Mouse (Mus musculus): ENCODE measurements around the gene Osbp2. TPM values are rescaled to one million over a fixed set of nuclear protein-coding genes. Genes with fewer than 3 reads are reported as not detected.
"Not testable (repeated sequence)": the region's sequence is repeated elsewhere in the genome, so short reads cannot be mapped to it uniquely, and the experiment has no call there.

The Osbp2 gene
- polyA plus RNA-seq (2014; fragmentation: Nextera tagmentation; extraction: Ambion mirVana): 2.4 and 2.5 TPM in 2 replicates

DNA sequence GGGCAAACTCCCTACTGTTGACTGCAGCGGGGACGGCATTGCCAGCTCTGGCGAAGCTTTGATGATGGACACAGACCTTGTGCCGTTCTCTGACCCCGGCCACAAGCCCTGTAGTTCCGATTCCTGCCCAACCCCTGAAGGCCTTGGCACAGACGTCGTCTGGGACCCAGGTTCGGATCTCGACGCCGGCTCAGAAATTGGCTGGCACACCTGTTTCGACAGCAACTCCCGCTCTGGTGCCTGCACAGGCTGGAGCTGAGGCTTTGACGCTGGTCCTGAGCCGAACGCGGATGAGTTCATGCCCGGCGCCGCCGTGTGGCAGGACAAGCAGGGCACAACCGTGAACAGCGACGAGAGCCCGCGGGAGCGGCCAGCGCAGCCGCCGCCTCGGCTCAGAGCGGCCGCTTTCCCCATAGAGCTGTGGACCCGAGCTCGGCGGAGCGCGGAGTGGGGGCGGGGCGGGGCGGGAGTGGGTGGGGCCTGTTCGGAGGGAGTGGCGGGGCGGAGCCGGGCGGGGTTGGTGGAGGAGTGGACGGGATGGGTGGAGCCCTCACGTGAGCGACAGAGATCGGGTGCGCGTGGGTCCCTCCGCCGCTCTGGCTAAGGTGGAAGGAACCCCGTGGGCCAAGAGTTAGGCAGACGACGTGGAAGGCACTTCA is at the start of gene Osbp2:
TSS of gene Osbp2 (minus strand) at position 450 of the 659 bp plus-strand sequence.
- WGBS: 4% methylated on average over 44 of the region's 58 CpGs
- Histone ChIP-seq H3K9ac (ENCODE audit: low read length) (peak within 1 kb of the TSS; percentile 56), H3K4me3 (ENCODE audit: low read depth, low read length) (peak within 1 kb of the TSS; percentile 40), H3K4me2 (ENCODE audit: low read depth) (peak within 1 kb of the TSS; percentile 81), H3K27ac (ENCODE audit: low read depth, low read length) (no peak within 1 kb of the TSS), H3K27me3 (ENCODE audit: control insufficient read depth, insufficient read depth, low read length) (peaks cover 4% of the 10 kb centered on the region; the same call in 1 of the 2 replicates), H3K36me3 (ENCODE audit: control insufficient read depth, insufficient read depth, low read length) (no peaks in the 10 kb centered on the region), H3K4me1 (ENCODE audit: control insufficient read depth, insufficient read depth, low read length) (no peaks in the 10 kb centered on the region), H3K9me3 (ENCODE audit: control insufficient read depth, low read length) (no peaks in the 10 kb centered on the region)
- DNase-seq (ENCODE audit: low spot score) (peak; percentile 84), ATAC-seq (ENCODE audit: insufficient read depth, low FRiP score, low TSS enrichment) (peak; percentile 94)

DNA sequence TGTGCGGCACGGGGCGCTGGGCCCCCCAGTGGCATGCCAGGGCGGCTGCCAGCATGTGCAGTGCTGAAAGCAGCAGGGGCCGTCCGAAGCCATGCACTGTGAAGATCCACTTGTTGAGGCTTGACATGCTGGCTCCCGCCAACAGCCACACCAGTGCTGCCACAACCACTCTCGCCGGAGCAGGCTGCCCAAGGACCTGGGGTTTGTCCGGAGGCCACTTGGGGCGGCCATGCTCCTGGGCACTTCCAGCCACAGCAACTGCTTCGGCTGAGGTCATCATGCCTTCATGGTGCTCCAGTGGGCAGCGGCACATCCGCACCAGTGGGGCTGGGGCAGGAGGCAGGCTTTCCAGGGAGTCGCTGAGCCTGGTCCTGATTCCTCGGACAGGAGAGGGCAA is 49.2 kb upstream of the Osbp2 start:
- Histone ChIP-seq H3K4me1 (ENCODE audit: control insufficient read depth, insufficient read depth, low read length) (peaks cover 15% of the 10 kb centered on the region), H3K9ac (ENCODE audit: low read length) (peak overlapping the region; percentile 42), H3K36me3 (ENCODE audit: control insufficient read depth, insufficient read depth, low read length) (no peaks in the 10 kb centered on the region), H3K27me3 (ENCODE audit: control insufficient read depth, insufficient read depth, low read length) (0 out of 2 replicates have a peak, but pooled peaks cover 5% of the 10 kb centered on the region), H3K4me3 (ENCODE audit: low read depth, low read length) (peak overlapping the region; percentile 48), H3K27ac (ENCODE audit: low read depth, low read length) (no peak overlapping the region), H3K9me3 (ENCODE audit: control insufficient read depth, low read length) (no peaks in the 10 kb centered on the region), H3K4me2 (ENCODE audit: low read depth) (peak overlapping the region; percentile 66)
- peak; percentile 24 for DNase-seq (ENCODE audit: low spot score)
- WGBS: 3% methylated on average over 16 of the region's 16 CpGs
- 0 out of 2 replicates have a peak, but pooled peaks have one; percentile 2 for ATAC-seq (ENCODE audit: insufficient read depth, low FRiP score, low TSS enrichment)

- DNase-seq (ENCODE audit: low spot score) (peak; percentile 23), ATAC-seq (ENCODE audit: insufficient read depth, low FRiP score, low TSS enrichment) (0 out of 2 replicates have a peak, but pooled peaks have one; percentile 22)
- peak overlapping the region; percentile 48 for H3K4me3 ChIP-seq (ENCODE audit: low read depth, low read length)
- WGBS: 19% methylated on average over 19 of the region's 19 CpGs
- H3K36me3 ChIP-seq (ENCODE audit: control insufficient read depth, insufficient read depth, low read length): no peaks in the 10 kb centered on the region
- peaks cover 15% of the 10 kb centered on the region for H3K4me1 ChIP-seq (ENCODE audit: control insufficient read depth, insufficient read depth, low read length)
- H3K27me3 ChIP-seq (ENCODE audit: control insufficient read depth, insufficient read depth, low read length): 0 out of 2 replicates have a peak, but pooled peaks cover 5% of the 10 kb centered on the region
- no peaks in the 10 kb centered on the region for H3K9me3 ChIP-seq (ENCODE audit: control insufficient read depth, low read length)
- H3K4me2 ChIP-seq (ENCODE audit: low read depth): peak overlapping the region; percentile 66
- H3K9ac ChIP-seq (ENCODE audit: low read length): peak overlapping the region; percentile 42; the same call in 1 of the 2 replicates
- H3K27ac ChIP-seq (ENCODE audit: low read depth, low read length): no peak overlapping the region
These were observed 48.6 kb upstream of the Osbp2 start for GRCm38 (mm10) chr11:3912100-3912874.

DNA sequence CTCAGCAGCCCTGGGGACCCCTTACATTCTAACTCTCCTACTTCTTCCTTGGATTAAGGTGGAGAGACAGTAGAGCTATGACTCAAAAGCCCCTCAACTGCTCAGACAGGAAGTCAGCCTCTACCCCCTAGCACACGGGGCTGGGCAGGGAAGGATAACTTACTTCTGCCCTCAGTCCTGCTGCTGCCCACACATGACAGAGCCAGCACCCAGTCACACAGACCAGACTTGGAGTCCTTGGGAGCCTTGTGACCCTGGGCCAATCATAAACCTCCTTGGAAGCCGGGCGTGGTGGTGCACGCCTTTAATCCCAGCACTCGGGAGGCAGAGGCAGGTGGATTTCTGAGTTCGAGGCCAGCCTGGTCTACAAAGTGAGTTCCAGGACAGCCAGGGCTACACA is 47.7 kb upstream of the Osbp2 start:
- peaks cover 15% of the 10 kb centered on the region for H3K4me1 ChIP-seq (ENCODE audit: control insufficient read depth, insufficient read depth, low read length)
- ATAC-seq (ENCODE audit: insufficient read depth, low FRiP score, low TSS enrichment): not testable (repeated sequence)

DNA sequence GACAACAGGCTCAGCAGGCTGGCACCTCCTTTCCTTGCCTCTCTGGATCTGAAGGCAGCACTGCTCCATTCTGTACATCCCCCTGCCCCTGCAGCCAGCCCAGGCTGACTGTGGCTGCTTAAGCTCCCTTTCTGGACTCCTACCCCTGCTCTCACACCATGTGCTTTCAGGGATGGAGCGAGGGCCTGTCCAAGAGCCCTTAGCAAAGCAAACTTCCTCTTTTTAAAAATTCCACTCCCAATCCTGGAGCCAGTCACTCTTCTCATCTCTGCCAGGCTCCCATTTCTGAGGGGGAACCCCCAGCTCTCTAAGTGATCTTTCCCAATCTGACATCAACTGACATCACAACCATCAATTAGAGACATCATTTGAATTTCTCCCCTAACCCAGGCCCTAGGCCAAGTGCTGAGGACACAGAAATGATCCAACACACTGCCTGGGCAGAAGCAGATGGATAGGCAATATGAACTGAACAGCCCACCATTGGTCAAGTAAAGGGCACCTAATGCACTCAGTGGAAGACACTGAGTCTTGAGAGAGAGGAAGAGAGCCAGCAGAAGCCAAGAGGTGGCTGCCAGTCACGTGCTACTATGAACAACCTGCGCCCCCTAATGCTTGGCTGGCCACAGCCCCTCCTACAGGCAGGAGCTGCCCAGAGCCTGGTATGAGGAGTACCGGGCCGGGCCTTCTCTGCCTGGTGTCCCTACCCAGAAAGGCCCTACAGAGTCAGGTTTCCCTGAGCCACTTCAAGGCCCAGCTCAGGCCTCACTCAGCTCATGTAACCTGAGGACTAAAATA is 47.0 kb upstream of the Osbp2 start:
- Histone ChIP-seq H3K27me3 (ENCODE audit: control insufficient read depth, insufficient read depth, low read length) (0 out of 2 replicates have a peak, but pooled peaks cover 5% of the 10 kb centered on the region), H3K9me3 (ENCODE audit: control insufficient read depth, low read length) (no peaks in the 10 kb centered on the region), H3K4me3 (ENCODE audit: low read depth, low read length) (no peak overlapping the region), H3K9ac (ENCODE audit: low read length) (no peak overlapping the region), H3K36me3 (ENCODE audit: control insufficient read depth, insufficient read depth, low read length) (no peaks in the 10 kb centered on the region), H3K27ac (ENCODE audit: low read depth, low read length) (no peak overlapping the region), H3K4me1 (ENCODE audit: control insufficient read depth, insufficient read depth, low read length) (peaks cover 15% of the 10 kb centered on the region), H3K4me2 (ENCODE audit: low read depth) (no peak overlapping the region; the same call in 1 of the 2 replicates)
- DNase-seq (ENCODE audit: low spot score) (no peak), ATAC-seq (ENCODE audit: insufficient read depth, low FRiP score, low TSS enrichment) (no peak)
- WGBS: 73% methylated on average over 5 of the region's 5 CpGs

More for the DNA sequence above, 47.7 kb upstream of the Osbp2 start:
- H3K36me3 ChIP-seq (ENCODE audit: control insufficient read depth, insufficient read depth, low read length); H3K27ac ChIP-seq (ENCODE audit: low read depth, low read length); H3K4me3 ChIP-seq (ENCODE audit: low read depth, low read length); DNase-seq (ENCODE audit: low spot score); H3K4me2 ChIP-seq (ENCODE audit: low read depth); H3K9ac ChIP-seq (ENCODE audit: low read length); H3K9me3 ChIP-seq (ENCODE audit: control insufficient read depth, low read length); H3K27me3 ChIP-seq (ENCODE audit: control insufficient read depth, insufficient read depth, low read length): not testable (repeated sequence)
- 85% methylated on average over 6 of the region's 6 CpGs for WGBS

- 0 out of 2 replicates have a peak, but pooled peaks cover 5% of the 10 kb centered on the region for H3K27me3 ChIP-seq (ENCODE audit: control insufficient read depth, insufficient read depth, low read length)
- H3K36me3 ChIP-seq (ENCODE audit: control insufficient read depth, insufficient read depth, low read length): no peaks in the 10 kb centered on the region
- H3K4me1 ChIP-seq (ENCODE audit: control insufficient read depth, insufficient read depth, low read length): peaks cover 15% of the 10 kb centered on the region
- no peak overlapping the region for H3K27ac ChIP-seq (ENCODE audit: low read depth, low read length)
- H3K4me2 ChIP-seq (ENCODE audit: low read depth): no peak overlapping the region
- H3K9me3 ChIP-seq (ENCODE audit: control insufficient read depth, low read length): no peaks in the 10 kb centered on the region
- DNase-seq (ENCODE audit: low spot score): no peak
- no peak for ATAC-seq (ENCODE audit: insufficient read depth, low FRiP score, low TSS enrichment)
- no peak overlapping the region for H3K4me3 ChIP-seq (ENCODE audit: low read depth, low read length)
- no peak overlapping the region for H3K9ac ChIP-seq (ENCODE audit: low read length)
- WGBS: 88% methylated on average over 4 of the region's 4 CpGs
These were observed 45.5 kb upstream of the Osbp2 start for GRCm38 (mm10) chr11:3909236-3909635.

- Histone ChIP-seq H3K27me3 (ENCODE audit: control insufficient read depth, insufficient read depth, low read length) (no peaks in the 10 kb centered on the region), H3K36me3 (ENCODE audit: control insufficient read depth, insufficient read depth, low read length) (no peaks in the 10 kb centered on the region), H3K4me1 (ENCODE audit: control insufficient read depth, insufficient read depth, low read length) (0 out of 2 replicates have a peak, but pooled peaks cover 3% of the 10 kb centered on the region), H3K9ac (ENCODE audit: low read length) (no peak overlapping the region), H3K9me3 (ENCODE audit: control insufficient read depth, low read length) (no peaks in the 10 kb centered on the region), H3K4me3 (ENCODE audit: low read depth, low read length) (no peak overlapping the region), H3K4me2 (ENCODE audit: low read depth) (no peak overlapping the region), H3K27ac (ENCODE audit: low read depth, low read length) (no peak overlapping the region)
- 88% methylated on average over 1 of the region's 1 CpGs for WGBS
- ATAC-seq (ENCODE audit: insufficient read depth, low FRiP score, low TSS enrichment) (no peak), DNase-seq (ENCODE audit: low spot score) (no peak)
These were observed 41.7 kb upstream of the Osbp2 start for GRCm38 (mm10) chr11:3905446-3905845.

GRCm38 (mm10) chr11:3904673-3905072 is 41.0 kb upstream of the Osbp2 start:
- Histone ChIP-seq H3K9ac (ENCODE audit: low read length) (no peak overlapping the region), H3K4me1 (ENCODE audit: control insufficient read depth, insufficient read depth, low read length) (0 out of 2 replicates have a peak, but pooled peaks cover 3% of the 10 kb centered on the region), H3K4me2 (ENCODE audit: low read depth) (no peak overlapping the region), H3K36me3 (ENCODE audit: control insufficient read depth, insufficient read depth, low read length) (no peaks in the 10 kb centered on the region), H3K9me3 (ENCODE audit: control insufficient read depth, low read length) (no peaks in the 10 kb centered on the region), H3K27me3 (ENCODE audit: control insufficient read depth, insufficient read depth, low read length) (no peaks in the 10 kb centered on the region), H3K4me3 (ENCODE audit: low read depth, low read length) (no peak overlapping the region), H3K27ac (ENCODE audit: low read depth, low read length) (no peak overlapping the region)
- WGBS: 90% methylated on average over 6 of the region's 6 CpGs
- ATAC-seq (ENCODE audit: insufficient read depth, low FRiP score, low TSS enrichment) (no peak), DNase-seq (ENCODE audit: low spot score) (no peak)

Data from neural tube, embryonic 11.5 days (tissue).